Mouse (Mus musculus) heart, postnatal 4 days (tissue): ENCODE results near the gene Foxs1. TPM values are rescaled to one million over a fixed set of nuclear protein-coding genes. Genes with fewer than 3 reads are reported as not detected.

Source experiments
- DNase-seq: peaks from one replicate; pipeline ENCODE4 v3.0.0; 2021
- total RNA-seq, 2 experiments: library from RNA; stranded (reverse); gene quantifications; 2 replicates each; pipeline ENCODE4 v1.2.3; 2021

Gene Foxs1
- total RNA-seq, 2 experiments from 2014 or later: 8.1 to 10.6 TPM

- peak; percentile 58 for DNase-seq
Observed at GRCm38 (mm10) chr2:152928219-152928987, 4.6 kb downstream of the Foxs1 start.

- DNase-seq: no peak
Observed at GRCm38 (mm10) chr2:152927371-152927770, 5.6 kb downstream of the Foxs1 start.

- DNase-seq: no peak
Observed at GRCm38 (mm10) chr2:152926896-152927295, 6.1 kb downstream of the Foxs1 start.

GRCm38 (mm10) chr2:152925189-152925872 is 7.7 kb downstream of the Foxs1 start:
- DNase-seq: peak; percentile 87

GRCm38 (mm10) chr2:152924543-152924942 is 8.5 kb downstream of the Foxs1 start:
- no peak for DNase-seq

- no peak for DNase-seq
Observed at GRCm38 (mm10) chr2:152924128-152924527, 8.9 kb downstream of the Foxs1 start.

- DNase-seq: no peak
Observed at GRCm38 (mm10) chr2:152923621-152924020, 9.4 kb downstream of the Foxs1 start.

- peak; percentile 35 for DNase-seq
Observed at GRCm38 (mm10) chr2:152922376-152922775, 10.6 kb downstream of the Foxs1 start.

- DNase-seq: no peak
Observed at GRCm38 (mm10) chr2:152917671-152918070, 15.3 kb downstream of the Foxs1 start.

- no peak for DNase-seq
Observed at GRCm38 (mm10) chr2:152916111-152916510, 16.9 kb downstream of the Foxs1 start.

GRCm38 (mm10) chr2:152915453-152915852 is 17.6 kb downstream of the Foxs1 start:
- DNase-seq: no peak

GRCm38 (mm10) chr2:152914310-152915120 is 18.5 kb downstream of the Foxs1 start:
- peak; percentile 94 for DNase-seq

GRCm38 (mm10) chr2:152913471-152913870 is 19.5 kb downstream of the Foxs1 start:
- DNase-seq: no peak

GRCm38 (mm10) chr2:152911432-152911831 is 21.6 kb downstream of the Foxs1 start:
- no peak for DNase-seq

GRCm38 (mm10) chr2:152911031-152911430 is 22.0 kb downstream of the Foxs1 start, which contains the start of gene Mylk2:
TSS of gene Mylk2 (plus strand) at chr2:152911352.
- peak; percentile 24 for DNase-seq

- DNase-seq: no peak
Observed at GRCm38 (mm10) chr2:152909848-152910247, 23.2 kb downstream of the Foxs1 start.

- DNase-seq: no peak
Observed at GRCm38 (mm10) chr2:152907114-152907943, 25.7 kb downstream of the Foxs1 start.

- no peak for DNase-seq
Observed at GRCm38 (mm10) chr2:152906274-152907037, 26.6 kb downstream of the Foxs1 start.

GRCm38 (mm10) chr2:152905036-152905829 is 27.8 kb downstream of the Foxs1 start:
- peak; percentile 61 for DNase-seq

- peak; percentile 57 for DNase-seq
Observed at GRCm38 (mm10) chr2:152904127-152904643, 28.8 kb downstream of the Foxs1 start.
